Mouse (Mus musculus): Measurements from ENCODE around the gene Gpr15.
A peak's percentile ranks its signal among the peaks of the same experiment; 100 is the strongest.

Gene Gpr15

DNA sequence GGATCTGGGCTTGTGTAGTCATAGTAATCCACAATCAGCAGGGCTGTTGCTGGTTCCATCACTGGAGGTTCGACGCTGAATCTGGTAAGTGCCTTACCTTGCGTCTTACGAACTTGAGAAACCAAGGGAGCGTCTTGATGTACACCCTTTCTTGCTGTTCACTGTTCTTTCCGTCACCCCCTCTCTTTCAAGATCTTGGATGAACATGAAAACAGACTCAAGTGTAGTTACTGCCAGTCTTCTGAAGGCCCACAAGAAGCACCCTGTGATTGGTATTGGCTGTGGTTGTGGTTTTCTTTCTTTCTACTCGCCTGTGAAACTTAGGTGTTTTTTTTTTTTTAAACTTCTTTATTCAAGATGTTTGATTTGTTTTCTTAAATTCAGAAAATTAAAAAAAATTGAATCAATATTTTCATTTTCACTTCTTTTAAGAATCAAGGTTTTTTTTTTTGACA is at the start of gene Gpr15:
Gpr15 (minus strand) TSS at position 405 of the 455 bp plus-strand sequence.
- DNase-seq, result no peak

DNA sequence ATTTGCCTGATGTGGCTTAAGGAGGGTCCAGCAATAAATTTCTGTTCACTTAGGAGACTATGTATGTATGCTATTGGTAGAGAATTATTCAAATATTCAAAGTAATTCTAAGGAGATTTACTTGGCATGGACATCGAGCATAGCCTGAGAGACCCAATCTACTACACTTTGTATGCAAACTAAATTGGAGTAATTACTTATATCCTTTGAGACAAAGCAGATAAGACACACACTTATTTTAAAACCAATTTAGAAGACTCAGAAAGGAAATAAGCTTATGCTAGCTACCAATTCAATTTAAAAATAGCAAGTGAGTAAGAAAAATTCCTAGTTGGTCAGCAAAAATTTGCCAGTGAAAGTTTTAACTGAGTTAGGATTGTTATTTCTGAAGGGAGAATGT is 44.2 kb upstream of the Gpr15 start, which contains the start of gene Olfr172:
Olfr172 (minus strand) TSS at position 101 of the 400 bp plus-strand sequence.
- DNase-seq, result no peak

DNA sequence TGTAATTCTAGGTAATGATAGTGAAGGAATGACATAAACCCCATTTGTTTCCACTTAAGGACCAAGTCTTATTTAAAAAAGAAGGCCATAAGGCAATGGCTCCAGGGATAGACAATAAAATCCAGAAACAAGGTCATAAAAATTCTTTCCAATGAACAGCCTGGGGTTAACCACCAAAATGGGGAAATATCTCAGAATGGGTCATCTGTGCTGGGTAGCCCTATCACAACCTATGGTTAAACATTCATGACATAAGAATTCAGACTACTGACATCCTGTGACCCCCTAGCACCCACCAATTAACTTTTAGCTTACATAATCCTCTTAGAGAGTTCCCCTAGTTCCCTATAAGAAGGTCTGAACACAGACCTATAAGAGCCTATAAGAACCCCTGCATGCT is 37.3 kb upstream of the Gpr15 start:
- no peak for DNase-seq

DNA sequence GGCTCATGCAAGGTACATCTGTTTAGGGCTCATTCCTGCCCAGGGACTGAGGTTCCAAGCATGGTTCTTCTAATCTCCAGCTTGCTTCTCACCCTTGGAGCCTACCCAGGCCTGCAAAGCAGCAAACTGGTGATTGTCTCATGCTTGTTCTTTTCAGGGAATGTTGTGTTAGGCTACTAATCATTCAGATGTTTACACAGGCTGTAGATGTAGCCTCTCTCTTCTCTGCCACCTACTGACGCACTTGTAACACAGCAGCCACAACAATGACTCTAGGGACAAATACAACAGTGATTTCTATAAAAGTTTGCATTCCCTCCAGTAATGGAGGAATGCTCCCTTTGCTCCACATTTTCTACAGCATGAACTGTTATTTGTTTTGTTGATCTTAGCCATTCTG is 32.4 kb upstream of the Gpr15 start:
- no peak for DNase-seq

DNA sequence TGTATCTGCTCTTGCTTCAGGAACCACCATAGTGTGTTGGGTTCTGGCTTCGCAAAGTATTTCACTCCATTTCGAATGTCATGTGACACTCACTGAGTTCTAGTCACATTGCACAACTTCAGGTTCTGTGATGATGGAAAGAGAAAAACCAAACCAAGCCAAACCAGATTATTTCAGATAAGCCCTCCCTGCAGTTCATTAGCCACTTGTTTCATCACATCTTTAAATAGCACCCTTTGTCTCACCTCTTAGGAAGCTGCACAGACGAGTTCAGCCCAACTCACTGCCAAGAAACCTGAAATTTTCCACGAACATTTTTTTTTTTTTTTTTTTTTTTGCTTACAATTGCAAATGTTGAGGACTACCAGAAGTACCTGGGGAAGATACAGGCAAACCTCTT is 27.8 kb upstream of the Gpr15 start:
- no peak for DNase-seq

DNA sequence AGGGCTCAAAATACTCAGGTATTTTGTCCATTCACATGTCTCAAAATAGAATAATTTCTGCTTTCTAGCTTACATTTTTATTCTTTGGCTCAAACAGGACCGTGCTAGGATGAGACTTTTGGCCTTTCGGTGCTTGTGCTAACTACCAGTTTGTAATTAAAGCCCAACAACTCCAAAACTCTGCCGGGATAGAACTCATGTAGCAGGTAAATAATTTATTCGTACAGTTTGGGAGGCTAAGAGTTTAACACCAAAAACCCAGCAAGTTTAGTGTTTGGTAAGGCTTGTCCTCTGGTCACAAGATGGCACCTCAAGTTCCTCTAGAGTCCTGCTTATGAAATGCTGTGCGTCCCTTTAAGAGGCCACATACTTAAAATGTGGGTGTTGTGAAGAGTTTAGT is 21.9 kb upstream of the Gpr15 start:
- DNase-seq, result no peak

DNA sequence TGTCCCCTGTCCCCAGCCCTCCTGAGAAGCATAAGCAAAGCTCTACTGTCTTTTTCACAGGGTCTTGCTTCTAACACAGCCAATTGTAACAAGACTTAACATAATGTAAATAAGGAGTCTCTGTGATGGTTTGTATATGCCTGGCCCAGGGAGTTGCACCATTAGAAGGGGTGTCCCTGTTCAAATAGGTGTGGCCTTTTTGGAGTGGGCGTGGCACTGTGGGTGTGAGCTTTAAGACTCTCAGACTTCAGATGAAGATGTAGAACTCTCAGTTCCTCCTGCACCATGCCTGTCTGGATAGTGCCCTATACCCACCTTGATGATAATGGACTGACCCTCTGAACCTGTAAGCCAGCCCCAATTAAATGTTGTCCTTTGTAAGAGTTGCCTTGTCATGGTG is 19.9 kb upstream of the Gpr15 start:
- no peak for DNase-seq

DNA sequence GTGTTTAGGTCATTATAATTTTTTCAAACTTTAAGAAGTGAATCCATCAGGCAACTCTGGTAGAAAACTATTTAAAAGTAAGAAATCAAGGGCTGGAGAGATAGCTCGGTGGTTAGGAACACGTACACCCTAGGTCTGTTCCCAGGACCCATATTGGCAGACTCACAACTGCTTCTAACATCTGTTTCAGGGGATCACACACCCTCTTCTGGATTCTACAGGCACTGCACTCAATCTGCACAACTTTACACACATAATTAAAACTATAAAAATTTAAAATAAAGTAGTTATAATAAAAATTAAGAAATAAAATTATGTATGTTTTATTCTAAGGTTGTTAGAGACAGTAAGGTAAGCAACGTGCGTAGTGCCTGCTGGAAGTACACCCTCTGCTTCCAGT is 19.3 kb upstream of the Gpr15 start:
- DNase-seq, result no peak

DNA sequence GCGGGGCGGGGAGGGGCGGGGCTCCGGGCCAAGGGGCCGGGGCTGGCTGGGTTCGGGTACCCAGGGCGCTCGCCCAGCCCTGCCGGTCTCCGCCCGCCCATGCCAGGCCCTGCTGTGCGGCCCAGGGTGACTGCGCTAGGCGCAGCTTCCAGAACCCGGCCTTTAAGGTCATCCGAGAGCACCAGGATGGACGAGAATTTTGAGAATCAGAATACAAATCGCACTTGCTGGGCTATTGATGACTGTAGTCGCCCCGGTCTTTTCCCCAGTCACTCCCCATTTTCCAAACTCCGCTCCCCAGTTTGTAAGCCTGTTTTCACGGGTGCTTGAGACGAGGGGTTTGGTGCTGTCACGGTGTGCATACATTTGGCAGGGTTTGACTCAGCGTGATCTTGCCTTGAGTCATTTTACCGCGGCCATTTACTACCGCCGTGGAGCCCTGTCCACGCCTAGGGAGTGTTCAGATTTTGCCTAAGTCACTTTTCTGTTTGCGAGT is 9.4 kb upstream of the Gpr15 start:
- no peak for DNase-seq

DNA sequence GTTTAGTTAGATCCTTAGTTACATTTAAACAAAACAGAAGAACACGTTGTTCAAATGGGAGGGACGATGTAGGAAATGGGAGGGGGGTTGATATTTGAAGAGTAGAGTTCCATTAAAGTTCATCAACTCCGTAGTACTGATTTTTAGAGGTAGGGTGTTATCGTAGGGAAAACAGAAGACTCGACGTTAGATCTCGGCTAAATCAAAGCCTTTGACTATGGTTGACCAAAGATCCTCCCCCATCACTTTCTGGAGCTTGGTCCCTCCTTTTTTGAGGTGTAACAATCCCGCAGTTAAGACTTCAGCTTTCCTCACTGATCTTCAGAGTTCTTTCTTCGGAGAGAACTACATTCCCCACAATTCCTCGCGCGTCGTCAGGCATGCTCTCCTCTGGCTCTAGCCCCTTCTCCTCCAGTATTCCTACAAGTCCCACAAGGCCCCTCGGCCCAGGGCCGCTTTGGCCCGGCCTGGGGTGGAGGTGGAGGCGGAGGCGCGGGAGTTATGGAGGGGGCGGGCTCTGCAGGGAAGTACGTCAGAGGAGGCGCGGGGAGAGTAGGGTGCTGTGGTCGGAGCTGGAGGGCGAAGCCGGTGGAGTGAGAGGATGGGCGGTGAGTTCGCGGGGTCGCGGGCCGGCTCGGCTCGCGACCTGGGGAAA is 8.7 kb upstream of the Gpr15 start, which contains the start of gene Cldnd1:
Cldnd1 (plus strand) TSS at position 434 of the 655 bp plus-strand sequence.
- peak; percentile 89 to 94 for DNase-seq

DNA sequence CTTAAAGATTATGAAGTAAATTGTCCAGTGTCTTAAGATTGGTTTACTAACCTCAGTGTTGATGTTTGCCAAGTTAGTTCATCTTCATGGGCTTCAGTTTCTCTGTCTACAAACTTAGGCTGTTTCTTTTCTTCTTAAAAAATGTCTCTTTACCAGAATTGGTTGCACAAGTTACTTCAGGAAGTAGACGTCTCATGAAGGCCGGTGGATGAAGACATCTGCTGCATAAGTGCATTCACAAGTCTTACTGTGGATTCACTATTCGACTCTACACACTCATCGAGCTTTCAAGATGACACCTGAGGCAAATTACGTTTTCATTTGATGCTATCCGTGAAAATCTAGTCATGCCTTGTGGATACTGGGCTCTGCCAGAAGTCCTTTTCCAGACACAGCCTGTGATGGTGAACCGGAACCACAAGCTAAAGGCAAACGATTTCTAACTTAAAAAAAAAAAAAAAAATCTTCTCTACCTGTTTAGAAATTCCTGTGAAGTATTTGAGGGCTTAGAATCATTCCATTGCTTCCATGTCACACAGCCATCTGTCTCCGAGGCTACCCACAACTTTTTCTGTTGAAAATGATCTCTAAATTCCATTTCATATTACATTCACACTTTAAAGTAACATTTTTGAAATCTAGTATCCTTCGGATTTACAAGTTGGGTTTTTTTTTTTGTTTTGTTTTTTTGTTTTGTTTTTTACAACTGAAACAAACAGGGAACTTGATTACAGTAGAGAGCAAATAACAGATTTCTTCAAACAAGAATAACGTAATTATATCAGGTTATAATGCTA is 8.0 kb upstream of the Gpr15 start:
- DNase-seq, result no peak

DNA sequence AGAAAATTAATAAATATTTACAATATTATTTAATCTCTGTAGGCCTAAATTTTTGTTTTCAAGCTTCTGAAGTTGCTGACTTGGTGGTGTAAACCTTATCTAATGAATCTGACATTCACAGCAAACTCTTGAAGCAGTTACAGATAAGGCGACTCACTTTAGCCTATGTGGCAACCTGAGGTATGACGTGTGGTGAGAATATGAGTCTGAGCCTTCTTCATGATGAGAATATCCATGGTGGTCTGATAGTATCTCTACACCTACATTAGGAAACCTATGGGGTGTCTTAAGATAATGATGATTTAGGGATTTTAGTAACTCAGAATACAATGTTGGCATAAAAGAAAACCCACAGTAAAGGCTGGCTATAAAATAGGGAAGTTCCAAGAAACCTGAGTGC is 3.4 kb upstream of the Gpr15 start:
- no peak for DNase-seq

DNA sequence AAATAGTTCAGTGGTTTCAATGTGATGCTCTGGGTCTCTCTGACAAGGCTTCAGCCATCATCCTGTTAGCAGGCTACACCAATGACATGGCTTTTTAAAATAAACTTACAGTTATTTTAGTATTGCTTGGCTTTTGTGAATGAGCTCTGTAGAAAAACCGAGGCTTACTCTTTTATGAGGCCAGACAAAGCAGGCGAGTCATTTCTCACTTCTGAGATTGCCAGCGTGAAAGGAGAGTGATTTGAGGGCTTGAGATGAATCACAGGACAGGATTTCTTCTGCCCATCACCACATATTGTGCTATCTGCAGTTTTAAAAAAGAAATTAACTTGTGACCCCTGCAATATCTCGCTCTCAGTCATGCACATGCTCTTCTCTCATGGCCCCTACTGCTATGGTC is 3.9 kb downstream of the Gpr15 start:
- no peak for DNase-seq

DNA sequence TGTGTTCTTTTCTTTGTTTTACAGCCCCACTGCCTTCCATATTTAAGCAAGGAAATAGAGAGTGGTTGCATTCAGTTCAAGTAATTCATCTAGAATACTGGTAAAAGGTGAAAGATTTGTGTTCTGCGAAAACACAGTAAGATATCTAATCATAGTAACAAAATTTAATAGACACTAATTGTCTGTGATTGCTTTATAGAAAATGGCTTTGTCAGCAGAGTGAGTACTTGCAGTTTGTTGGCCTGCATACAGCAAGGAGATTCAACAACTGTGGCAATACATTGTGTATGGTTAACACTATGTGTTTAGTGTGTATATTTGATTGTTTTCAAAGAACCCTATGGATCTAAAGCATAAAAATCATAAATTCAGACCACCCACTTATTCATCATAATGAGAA is 5.7 kb downstream of the Gpr15 start:
- DNase-seq, result no peak

DNA sequence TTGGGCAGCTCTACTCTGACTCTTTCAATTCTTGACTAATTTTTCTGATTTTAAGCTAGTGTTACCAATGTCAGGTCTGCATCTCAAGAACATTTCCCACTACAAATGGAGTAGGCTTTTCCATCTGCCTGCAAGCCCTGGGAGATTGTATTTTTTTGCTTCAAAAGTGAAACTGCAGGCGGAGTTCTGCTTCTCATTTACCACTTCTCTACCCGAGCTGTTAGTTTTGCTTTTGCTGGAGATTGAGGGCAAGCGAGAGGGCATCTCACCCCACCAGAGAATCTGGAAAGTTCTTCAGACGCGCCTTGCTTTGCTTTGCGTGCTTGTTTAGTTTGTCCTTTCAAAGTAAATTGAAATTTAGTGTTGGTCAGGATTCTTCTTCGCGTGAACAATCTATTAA is 6.6 kb downstream of the Gpr15 start:
- peak in 1 of 2 experiments; percentile 25 for DNase-seq

DNA sequence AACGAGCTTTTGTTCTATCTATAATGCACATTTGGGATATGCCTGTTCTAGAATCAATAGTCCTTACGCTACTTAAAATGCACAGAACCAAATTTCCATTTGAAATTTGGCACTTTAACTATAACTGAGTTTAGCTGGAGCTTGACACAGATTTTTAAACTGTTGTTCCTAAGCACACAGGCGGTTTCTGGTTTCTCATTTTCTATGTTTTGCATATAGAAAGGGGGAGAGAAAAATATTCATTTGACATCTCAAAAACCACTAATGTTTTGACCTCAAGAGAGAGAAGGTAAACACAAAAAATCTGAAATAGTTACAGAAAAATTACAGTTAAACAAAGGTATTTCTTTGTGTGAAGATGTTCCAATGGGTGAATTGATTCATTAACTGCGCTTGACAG is 9.3 kb downstream of the Gpr15 start:
- DNase-seq, result no peak

DNA sequence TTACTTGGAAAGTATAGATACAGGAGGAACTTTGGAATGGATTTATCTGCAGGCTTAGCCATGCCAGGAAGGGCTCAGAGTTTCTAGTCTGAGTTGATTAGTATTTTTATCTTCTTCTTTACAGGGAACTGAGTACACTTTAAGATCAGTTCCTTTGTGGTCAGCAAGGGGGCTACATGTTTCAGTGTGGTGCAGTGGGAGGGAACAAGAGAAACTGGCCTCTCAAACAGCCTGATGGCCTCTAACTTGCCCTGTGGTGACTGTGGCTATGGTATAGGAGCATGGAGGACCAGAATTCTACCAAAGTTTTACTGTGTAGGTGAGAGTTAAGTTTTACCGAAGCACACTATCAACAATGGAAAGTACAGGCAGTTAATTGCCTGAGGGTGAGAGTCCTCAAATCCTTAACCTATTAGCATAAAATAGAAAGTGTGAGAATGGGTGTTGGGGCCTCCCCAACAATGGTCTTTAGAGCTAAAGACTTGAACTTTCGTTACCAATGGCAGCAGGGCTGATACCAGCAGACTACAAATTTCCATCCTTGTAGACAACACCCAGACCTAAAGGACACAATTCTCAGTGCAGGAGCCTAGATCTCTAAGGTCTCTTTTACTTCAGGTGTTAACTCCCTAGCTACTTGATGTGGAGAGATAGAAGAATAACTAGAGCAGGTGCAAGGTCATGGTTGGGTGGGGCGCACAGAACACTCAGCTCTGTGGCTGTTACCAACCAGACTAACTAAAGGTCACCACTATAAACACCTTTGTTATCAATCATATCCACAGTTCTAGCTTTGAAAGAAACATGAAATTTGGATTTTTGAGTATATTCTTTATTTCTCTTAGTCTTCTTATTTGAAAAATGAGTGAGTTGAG is 10.0 kb downstream of the Gpr15 start:
- no peak for DNase-seq

DNA sequence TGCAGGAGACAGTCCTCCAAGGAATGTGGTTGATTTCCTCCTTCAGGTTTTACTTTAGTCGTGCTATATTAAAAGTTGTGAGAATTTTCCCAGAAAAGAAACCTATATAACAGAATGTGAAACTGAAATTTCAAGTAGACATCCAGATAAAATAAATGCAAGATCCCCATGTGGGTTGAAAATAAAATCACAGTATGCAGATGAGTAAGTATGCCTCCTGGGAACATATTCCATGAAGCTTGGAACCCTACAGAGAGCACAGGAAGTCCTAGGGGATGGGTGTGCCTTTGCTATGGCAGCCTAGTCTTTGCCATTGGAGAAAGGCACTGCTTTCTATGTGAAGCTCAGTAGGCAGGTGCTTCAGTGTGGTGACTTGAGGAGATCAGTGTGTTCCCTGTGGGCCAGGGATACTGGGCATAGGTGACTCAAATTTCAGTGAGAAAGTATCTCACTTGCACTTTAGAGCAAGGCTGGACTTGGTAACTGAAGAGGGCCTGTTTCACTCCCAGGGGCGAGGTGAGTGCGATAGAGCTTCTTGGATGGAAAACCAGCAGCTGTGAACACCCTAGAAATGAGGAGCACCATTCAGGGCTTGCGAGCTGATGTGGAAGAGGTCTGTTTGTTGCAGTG is 11.5 kb downstream of the Gpr15 start:
- no peak for DNase-seq

DNA sequence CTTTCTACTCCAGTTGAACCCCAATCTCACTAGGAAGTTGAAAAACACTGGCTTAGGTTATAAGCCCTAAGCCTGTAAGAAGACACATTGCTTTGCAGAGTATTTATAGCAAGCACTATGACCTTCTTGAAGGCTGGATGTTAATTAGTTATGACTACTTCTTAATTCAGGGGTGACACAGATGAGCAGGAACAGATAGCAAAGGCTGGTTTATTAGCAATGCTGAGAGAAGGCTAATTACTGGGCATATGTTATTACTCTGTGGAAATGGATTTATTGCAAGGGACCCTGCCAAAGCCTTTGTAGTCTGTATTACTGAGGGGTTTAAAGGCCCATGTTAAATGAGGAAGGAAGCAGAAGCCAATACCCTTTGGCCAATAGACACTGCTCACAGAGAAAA is 13.9 kb downstream of the Gpr15 start:
- no peak for DNase-seq

DNA sequence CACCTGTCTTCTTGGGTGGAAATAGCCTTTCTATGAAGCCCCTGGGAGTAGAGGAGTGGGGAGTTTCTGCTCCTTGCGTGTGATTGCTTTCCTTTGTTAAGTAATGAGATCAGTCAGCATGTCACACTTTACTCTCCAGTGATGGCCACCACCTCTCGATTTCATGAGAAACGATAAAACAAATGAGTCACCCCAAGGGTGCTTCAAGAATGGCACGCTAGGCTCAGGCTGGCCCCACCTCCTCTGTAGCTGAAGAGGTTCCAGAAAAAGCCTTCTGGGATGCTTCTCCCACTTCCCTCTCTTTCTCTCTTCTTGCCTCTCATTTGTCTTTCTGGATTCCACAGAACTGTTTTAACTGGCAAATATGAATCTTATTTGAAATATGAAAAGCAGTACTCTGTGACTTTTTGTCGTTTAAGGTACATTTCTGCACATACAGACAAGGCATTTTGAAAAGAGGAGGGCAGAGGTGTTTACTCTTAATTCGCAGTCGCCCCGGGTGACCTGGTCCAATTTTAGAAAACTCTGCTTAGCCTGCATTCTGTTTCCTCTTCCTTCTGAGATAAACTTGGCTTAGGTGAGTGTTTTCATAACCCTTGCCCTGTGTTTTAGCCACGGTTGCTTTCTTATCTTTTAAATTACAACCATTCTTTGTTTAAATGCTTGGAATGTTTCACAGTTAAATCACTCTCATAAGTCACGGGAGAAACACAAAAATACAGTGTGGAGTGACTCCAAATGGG is 15.3 kb downstream of the Gpr15 start:
- DNase-seq, result no peak

DNA sequence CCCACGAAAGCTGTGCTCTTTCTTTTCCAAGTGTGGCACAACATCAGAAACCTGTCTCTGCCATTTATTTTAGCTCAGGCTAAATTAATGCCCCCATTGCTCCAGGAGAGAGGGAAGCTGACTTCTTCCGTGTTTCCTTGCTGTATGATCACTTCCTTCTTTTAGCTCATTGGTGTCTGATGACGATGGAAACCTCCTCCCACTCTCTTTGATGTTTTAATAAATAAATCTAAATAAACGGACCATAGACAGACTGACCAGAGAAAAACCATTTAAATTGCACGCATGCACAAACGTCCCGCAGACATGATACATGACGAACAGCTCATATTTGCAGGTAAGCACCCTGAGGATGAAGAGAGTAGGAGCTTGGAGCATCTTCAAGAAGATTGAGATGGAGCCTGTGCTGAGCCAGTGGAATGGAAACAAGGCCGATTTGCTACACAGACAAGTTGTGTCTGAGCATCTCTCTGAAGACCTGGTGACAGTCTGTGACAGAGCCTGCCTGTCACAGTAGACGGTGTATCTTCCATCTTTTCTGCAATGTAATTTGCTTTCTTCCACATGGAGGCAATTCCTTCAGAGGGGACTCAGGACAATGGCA is 16.4 kb downstream of the Gpr15 start:
- DNase-seq, result no peak

Measured in spleen, adult 18-20 months (tissue).